Mouse (Mus musculus) cerebellum, postnatal 25 days (tissue): ENCODE data around the gene Cdh12.

Source experiments
- DNase-seq, 2 experiments: peaks; one replicate each; pipeline ENCODE4 v3.0.0; 2021; ENCODE audit warnings: mixed read lengths in 2 of 2

The Cdh12 gene

DNA sequence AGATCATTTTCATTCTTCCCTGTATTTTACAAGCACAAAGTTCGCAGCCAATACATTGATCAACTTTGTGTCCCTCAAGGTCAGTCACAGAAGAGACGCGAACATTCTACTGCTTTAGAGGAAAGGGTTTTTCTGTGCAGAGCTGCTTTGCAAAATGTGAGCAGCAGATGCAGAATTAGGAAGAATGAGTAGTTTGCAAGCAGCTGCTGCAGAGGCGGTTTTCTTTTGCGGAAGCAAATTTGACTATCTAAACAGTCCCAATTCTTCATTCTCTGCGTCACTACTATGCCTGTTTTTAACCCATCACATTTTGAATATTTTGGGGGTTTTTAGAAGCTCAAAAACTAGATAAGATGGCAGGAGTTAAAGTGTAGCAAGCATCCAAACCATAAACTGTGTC, 956.1 kb downstream of the Cdh12 start:
- no peak for DNase-seq

DNA sequence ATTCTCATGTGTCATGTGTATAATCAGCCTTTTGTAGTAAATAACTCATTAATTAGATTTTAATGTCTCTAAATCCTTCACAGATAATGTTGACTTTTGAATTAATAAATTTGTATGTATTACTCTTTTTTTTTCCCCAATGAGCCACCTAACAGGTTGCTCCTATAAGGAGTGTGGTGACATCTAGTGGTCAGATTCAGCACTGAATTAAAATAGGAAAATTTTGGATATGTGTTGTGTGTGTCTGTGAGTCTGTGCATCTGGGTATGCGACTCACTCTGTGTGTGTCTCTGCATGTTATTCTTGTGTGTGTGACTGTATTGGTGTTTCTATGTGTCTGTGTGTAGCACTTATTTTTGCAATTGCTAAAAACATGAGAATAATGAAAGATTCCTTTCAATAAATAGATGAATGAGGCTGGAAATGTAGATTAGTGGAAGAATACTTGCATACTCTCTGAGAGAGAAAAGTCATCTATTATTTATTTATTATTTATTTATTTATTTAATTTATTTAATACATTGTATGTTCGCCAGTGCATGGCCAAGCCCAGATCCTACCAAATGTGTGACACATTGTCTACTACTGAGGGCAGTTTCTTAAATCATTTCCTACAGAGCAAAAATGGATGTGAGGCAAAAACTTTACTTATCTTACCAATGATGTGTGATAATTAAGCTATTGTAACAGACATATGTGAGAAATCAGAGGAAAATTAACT, 958.4 kb downstream of the Cdh12 start:
- DNase-seq = peak in 1 of 2 experiments; percentile 6

DNA sequence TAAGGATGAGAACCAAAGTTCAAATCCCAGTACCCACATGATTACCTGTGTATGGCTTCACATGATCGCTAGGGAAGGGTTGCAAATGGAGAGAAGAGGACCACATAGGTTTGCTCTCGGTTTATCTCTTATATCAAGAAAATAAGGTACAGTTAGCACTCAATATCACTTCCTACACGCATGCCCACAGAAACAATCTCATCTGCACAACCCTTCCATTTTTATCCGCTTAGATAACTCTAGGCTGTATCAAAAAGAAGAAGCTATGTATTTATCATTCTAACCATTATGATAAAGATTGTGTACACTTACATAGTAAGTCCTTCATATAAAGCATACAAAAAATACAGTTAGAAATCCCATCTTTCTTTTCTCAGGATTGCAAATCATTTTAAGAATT, 988.3 kb downstream of the Cdh12 start:
- DNase-seq = no peak

DNA sequence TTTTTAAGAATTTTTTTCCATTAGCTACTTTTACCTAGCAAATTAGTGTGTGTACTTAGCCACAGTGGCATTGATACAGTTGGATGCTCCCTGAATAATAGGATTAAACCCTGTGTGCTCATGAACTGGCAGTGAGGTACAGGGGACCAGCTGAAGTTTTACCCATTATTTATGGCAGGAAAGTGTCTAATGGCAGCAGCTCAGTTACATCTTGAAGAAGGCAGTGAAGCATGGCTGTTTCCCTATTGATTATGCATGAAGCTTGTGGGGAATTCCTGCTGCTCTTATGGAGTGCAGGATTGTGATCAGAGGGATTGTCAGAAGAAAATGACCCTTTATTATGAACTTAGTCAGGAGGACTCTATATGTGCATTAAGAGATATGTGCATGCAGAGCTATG, 988.9 kb downstream of the Cdh12 start:
- DNase-seq = no peak

DNA sequence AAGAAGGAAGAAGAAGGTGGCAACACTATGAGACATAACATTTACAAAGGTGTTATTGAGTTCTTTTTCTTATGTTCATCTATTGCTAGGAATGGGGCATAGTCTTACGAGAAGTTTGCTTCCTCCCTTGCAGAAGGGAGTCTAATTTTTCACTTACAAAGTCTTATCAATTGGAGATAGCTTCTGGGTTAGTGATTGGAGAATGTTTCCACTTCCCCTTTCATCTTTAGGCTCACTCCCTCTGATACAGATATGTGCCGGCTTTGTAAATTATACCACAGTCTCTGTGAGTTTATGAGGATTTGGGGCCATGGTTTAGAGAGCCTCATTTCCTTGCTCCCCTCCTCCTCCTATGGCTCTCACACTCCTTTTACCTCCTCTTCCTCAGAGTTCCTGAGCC, 1009.0 kb downstream of the Cdh12 start:
- DNase-seq = no peak

DNA sequence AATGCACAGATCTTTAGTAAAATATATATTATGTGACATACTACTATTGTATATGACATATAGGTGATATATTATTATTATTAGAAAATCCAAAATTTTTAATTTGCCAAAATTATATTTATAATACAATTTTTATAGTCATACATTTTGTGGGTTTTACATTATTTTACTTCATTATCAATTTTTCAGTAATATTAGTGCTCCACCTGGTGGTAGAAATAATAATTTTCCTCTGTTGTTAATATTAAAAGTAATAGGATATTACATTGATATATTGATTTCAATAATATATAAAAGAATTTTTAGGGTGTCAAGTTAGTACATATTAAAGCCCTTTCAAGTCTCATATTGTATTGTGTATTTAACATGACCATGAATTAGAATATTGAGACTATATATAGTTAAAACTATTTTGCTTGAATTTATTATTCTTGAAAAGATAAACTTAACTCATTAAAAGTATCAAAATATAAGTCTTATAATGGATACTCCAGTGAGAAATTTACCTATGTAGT, 1070.3 kb downstream of the Cdh12 start:
- no peak for DNase-seq

DNA sequence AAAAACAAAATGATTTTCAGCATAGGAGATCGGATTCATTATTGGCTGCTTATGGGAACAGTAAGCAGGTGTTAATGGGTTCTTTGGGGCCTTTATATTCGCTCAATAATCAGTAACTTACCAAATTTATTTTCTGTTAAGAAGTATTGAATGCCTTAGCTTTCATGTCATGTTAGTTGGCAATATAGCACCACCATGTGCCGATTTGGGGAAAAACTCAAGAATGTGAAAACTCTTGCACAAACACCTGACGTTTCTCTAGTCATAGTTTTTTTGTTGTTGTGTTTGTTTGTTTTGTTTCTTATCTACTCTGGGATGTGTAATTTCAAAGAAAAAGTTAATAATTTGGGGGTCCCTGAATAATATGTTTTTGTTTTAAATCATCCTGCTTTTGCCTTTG, 1081.7 kb downstream of the Cdh12 start:
- DNase-seq = no peak

DNA sequence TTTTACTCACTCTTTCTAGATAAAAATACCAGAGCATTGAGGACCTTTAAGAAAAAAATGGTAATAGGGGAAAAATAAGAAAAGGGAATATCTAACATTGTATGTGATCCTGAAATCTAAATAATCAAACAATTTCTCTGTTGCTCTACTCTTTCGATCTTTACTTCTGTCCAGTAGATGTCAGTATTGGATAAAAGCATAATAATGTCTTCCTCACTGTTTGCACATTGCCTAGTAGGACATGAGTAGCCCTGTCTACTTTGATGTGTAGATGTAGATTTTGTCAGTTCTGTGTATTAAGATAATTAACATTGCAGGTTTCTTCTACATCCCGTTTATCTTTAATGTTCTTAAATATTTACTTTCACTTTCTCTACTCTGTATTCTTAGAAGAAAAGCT, 1087.8 kb downstream of the Cdh12 start:
- DNase-seq = no peak

DNA sequence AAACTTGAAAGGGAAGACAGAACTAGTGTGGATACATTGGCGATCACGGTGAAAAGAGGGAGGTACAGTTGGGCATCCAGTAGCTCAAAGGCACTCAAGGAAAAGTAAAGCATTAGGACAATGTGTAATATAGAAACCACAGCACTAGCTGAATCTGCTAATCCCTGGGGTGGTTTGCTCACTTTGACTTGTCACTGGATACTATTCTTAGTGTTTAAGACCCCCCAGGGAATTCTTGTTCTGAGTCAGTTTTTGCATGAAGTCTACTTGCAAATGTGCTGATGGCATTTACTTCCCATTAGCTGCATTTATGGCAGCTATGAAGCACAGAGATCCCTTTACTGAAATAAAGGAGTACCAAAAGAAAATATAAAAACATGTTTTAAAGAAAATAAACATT, 1095.7 kb downstream of the Cdh12 start:
- DNase-seq = no peak

DNA sequence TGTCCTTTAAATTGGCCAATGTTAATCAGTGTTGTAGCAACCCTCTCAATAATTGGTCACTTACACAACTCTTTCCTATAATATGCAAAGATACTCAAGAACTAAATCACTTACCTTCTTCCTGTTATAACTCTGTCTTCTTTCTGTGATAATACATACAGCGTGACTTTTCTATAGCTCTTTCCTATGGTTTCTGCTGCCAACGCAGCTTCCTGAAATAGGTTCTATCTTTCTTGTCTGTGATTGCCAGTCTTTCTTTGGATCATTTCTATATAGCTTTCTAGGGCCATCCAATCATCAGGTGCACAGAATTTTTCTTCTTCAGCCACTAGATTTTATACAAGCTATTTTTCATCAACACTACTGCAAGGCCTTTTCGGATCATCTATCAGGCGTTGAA, 1106.9 kb downstream of the Cdh12 start:
- DNase-seq = no peak

DNA sequence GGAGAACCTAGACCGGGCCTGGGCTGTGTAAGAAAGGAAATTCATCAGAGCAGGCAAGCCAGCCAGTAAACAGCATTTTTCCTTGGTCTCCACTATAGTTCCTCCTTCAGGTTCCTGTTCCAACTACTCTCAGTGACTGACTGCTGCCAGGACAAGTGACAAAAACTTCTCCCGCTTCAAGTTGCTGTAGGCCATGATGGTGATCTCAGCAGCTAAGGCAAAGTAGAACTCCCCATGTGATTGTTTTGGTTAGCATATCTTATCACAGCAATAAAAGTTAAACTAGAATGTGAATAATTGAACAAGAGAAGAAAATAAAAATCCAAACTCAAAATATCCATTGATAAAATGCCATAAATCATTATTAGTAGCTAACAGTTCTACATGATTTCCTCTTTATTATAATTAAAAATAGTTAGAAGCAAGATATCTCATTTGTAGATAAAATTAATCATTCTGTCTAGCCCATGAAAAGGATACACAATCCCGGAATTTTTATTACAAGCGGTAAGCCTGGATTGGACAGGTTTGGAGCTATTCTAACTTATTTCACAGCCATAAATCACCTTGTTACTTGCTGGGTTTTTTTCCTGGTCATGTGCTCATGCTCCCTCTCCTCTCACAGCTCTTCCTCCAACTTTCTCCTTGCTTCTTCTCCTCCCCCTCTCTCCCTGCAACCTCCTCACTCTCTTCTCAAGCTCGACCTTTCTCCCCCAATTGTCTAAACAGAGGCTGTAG, 1117.4 kb downstream of the Cdh12 start:
- DNase-seq = no peak

DNA sequence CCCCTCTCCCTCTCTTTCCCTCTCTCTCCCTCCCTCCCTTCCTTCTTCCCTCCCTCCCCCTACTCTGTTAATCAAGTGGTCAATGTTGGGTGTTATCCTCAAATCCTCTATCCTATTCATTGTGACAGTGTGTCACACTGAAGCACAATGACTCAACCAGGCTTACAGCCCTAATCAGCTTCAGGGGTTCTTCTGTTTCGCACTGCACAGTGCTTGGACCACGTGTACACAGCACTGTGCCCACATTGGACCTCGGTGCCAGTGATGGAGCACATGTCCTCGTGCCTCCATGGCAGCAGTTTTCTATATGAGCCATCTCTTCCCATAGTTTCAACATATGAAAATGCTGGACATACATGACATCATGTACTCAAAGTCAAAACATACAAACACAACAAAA, 1155.4 kb downstream of the Cdh12 start:
- no peak for DNase-seq
